Mouse (Mus musculus): ENCODE data around the gene Zdhhc19. TPM values are rescaled to one million over a fixed set of nuclear protein-coding genes. Genes with fewer than 3 reads are reported as not detected.

Gene Zdhhc19
- polyA plus RNA-seq, 1 experiment from 2014 or later = not detected

DNA sequence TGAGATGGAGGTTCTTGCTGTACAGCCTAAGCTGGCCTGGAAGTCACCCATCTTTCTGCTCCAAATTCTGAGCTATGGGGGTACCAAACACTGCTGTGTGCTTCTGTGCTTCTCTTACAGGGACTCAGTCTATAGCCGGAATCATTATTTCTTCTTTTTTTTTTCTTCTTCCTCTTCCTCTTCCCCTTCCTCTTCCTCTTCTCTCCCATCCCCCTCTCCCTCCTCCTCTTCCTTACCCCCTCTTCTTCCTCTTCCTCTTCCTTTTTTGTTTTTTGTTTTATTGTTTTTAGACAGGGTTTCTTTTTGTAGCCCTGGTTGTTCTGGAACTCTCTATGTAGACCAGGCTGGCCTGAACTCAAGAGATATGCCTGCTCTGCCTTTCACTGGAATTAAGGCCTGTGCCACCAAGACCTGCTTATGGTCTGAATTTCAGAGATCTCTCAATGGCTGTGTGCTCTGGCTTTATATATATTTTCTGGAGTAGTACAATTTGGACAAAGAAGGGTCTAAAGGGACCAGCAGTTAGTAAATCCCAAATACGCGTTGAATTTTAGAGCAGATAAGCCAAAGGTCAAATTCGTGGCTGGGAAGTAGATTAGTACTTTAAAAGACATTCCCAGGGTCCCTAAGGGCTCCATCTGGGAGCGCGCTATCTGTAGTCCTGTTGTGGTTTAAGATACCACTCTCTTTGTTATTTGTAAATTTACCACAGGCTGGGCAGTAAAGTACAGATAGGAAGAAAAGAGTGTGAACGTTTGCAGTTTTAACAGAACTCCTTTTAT, 111.7 kb downstream of the Zdhhc19 start:
- Histone ChIP-seq H3K27me3 (ENCODE audit: control insufficient read depth, insufficient read depth, low read length) (no peaks in the 10 kb centered on the region), H3K9ac (ENCODE audit: low read length) (no peak overlapping the region; the same call in 1 of the 2 replicates), H3K4me2 (peak overlapping the region; percentile 62), H3K4me3 (ENCODE audit: low read depth, low read length) (no peak overlapping the region), H3K27ac (ENCODE audit: low read depth, low read length) (no peak overlapping the region), H3K9me3 (ENCODE audit: control insufficient read depth, low read length) (no peaks in the 10 kb centered on the region), H3K36me3 (ENCODE audit: control insufficient read depth, insufficient read depth, low read length) (no peaks in the 10 kb centered on the region), H3K4me1 (ENCODE audit: control insufficient read depth, insufficient read depth, low read length) (peaks cover 7% of the 10 kb centered on the region)
- WGBS = 63% methylated on average over 7 of the region's 7 CpGs
- DNase-seq (ENCODE audit: low spot score, missing footprints) (peak; percentile 89), ATAC-seq (ENCODE audit: low FRiP score) (no peak)

DNA sequence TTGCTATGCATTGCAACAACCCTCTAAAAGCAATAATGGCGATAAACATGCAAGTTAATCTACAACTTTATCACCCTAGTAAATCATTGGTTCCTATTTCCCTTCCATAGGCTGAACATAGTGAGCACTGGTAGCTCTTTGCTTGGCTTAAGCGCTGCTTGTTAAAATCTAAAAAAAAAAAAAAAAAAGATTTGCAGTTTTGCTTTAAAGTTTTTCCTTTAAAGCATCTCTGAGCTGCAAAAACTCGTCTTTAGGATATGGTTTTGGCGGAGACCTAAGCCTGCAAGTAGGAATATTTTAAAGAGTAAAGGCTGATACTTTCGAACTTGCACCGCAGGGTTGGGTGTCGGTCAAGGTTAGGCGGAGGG, 112.3 kb downstream of the Zdhhc19 start:
- H3K9ac ChIP-seq (ENCODE audit: low read length) = no peak overlapping the region; the same call in 1 of the 2 replicates
- WGBS = 13% methylated on average over 8 of the region's 8 CpGs
- DNase-seq (ENCODE audit: low spot score, missing footprints) = no peak
- H3K4me3 ChIP-seq (ENCODE audit: low read depth, low read length) = peak overlapping the region; percentile 72
- H3K36me3 ChIP-seq (ENCODE audit: control insufficient read depth, insufficient read depth, low read length) = no peaks in the 10 kb centered on the region
- peak overlapping the region; percentile 62 for H3K4me2 ChIP-seq
- H3K4me1 ChIP-seq (ENCODE audit: control insufficient read depth, insufficient read depth, low read length) = peaks cover 7% of the 10 kb centered on the region
- no peak overlapping the region for H3K27ac ChIP-seq (ENCODE audit: low read depth, low read length)
- H3K9me3 ChIP-seq (ENCODE audit: control insufficient read depth, low read length) = no peaks in the 10 kb centered on the region
- ATAC-seq (ENCODE audit: low FRiP score) = peak; percentile 1; the same call in 1 of the 2 replicates
- H3K27me3 ChIP-seq (ENCODE audit: control insufficient read depth, insufficient read depth, low read length) = no peaks in the 10 kb centered on the region

DNA sequence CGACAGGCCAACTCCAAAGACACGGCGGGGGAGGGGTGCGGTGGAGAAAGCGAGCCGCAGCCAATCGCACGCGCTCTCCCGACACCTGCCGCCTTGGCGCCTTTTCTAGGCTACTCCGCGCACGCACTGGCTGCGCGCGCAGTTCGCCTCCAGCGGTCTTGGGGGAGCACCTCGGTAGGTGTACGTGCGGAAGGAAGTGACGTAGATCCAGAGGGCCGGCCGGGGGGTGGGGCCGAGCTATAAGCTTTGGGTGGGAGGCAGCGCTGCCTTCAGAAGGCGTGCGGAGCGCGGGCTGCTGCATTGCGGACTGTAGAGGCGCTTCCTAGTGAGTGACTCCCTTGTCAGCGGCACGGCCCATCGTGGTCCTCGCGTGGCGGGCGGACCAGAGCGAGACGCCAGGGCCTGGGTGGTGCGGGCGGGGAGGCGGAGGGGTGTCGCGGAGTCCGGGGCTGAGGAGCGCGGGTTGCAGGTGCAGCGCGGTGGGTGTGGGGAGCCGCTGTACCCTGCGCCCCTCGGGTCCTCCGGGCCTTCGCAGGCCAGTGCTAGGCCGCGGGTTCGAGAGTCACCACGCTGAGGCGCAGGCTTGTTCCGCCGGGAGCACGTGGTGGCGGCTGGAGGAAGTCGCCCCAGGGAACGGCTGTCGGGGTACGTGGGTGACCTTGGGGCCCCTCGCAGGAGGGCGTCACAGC, 112.8 kb downstream of the Zdhhc19 start, which contains the start of gene Tfrc:
Gene Tfrc, plus strand, starts transcription at position 209 of the 689 bp plus-strand sequence.
- H3K27me3 ChIP-seq (ENCODE audit: control insufficient read depth, insufficient read depth, low read length) = no peaks in the 10 kb centered on the region
- ATAC-seq (ENCODE audit: low FRiP score) = peak; percentile 97
- H3K36me3 ChIP-seq (ENCODE audit: control insufficient read depth, insufficient read depth, low read length) = no peaks in the 10 kb centered on the region

GRCm38 (mm10) chr16:32609401-32609779, 113.3 kb downstream of the Zdhhc19 start:
- WGBS = under 1% methylated on average over 14 of the region's 14 CpGs
- peak overlapping the region; percentile 62 for H3K4me2 ChIP-seq

More for the DNA sequence above, 112.8 kb downstream of the Zdhhc19 start, which contains the start of gene Tfrc:
- Histone ChIP-seq H3K9me3 (ENCODE audit: control insufficient read depth, low read length) (no peaks in the 10 kb centered on the region), H3K4me1 (ENCODE audit: control insufficient read depth, insufficient read depth, low read length) (peaks cover 7% of the 10 kb centered on the region), H3K4me3 (ENCODE audit: low read depth, low read length) (peak within 1 kb of the TSS; percentile 72), H3K9ac (ENCODE audit: low read length) (peak within 1 kb of the TSS; percentile 86), H3K27ac (ENCODE audit: low read depth, low read length) (peak within 1 kb of the TSS; percentile 87), H3K4me2 (peak within 1 kb of the TSS; percentile 62)
- peak; percentile 100 for DNase-seq (ENCODE audit: low spot score, missing footprints)
- WGBS = under 1% methylated on average over 72 of the region's 73 CpGs

DNA sequence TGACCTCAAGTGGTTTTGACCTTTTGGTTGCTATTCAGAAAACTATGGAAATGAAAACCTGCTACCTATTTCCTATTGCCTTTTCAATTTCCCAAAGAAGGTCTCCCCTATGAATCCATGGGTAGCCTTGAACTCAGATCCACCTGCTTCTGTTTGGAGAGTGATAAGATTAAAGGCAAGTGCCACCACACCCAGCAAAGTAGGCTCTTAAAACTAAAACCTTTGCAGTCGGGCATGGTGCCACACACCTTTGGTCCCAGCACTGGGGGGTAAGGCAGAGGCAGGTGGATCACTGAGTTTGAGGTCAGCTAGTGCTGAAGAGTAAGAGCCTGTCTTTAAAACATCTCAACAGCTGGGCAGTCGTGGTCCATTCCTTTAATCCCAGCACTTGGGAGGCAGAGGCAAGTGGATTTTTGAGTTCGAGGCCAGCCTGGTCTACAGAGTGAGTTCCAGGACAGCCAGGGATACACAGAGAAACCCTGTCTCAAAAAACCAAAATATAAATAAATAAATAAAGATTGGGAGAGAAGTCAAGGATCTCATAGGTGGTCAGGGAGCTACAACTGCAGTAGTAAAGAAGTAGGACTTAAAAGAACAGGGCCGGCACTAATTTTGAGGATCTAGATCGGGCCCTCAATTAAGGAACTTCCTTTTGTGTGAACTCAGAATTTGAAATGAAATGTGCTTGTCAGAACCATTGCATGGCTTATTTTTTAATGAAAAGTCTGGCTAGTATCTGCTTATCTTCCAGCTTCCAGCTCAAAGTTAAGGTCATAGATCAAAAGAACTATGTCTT, 114.6 kb downstream of the Zdhhc19 start:
- peak overlapping the region; percentile 62 for H3K4me2 ChIP-seq
- H3K4me3 ChIP-seq (ENCODE audit: low read depth, low read length) = peak overlapping the region; percentile 72
- peaks cover 7% of the 10 kb centered on the region for H3K4me1 ChIP-seq (ENCODE audit: control insufficient read depth, insufficient read depth, low read length)
- DNase-seq (ENCODE audit: low spot score, missing footprints) = no peak
- no peak for ATAC-seq (ENCODE audit: low FRiP score)
- H3K9ac ChIP-seq (ENCODE audit: low read length) = no peak overlapping the region
- H3K27ac ChIP-seq (ENCODE audit: low read depth, low read length) = no peak overlapping the region
- no peaks in the 10 kb centered on the region for H3K9me3 ChIP-seq (ENCODE audit: control insufficient read depth, low read length)
- no peaks in the 10 kb centered on the region for H3K27me3 ChIP-seq (ENCODE audit: control insufficient read depth, insufficient read depth, low read length)
- H3K36me3 ChIP-seq (ENCODE audit: control insufficient read depth, insufficient read depth, low read length) = no peaks in the 10 kb centered on the region; the same call in 1 of the 2 replicates
- whole genome bisulfite sequencing = 77% methylated on average over 5 of the region's 5 CpGs

More at GRCm38 (mm10) chr16:32609401-32609779, 113.3 kb downstream of the Zdhhc19 start:
- no peaks in the 10 kb centered on the region for H3K9me3 ChIP-seq (ENCODE audit: control insufficient read depth, low read length)
- DNase-seq (ENCODE audit: low spot score, missing footprints) = no peak
- no peak for ATAC-seq (ENCODE audit: low FRiP score)
- H3K27ac ChIP-seq (ENCODE audit: low read depth, low read length) = peak overlapping the region; percentile 87
- H3K4me1 ChIP-seq (ENCODE audit: control insufficient read depth, insufficient read depth, low read length) = peaks cover 7% of the 10 kb centered on the region
- H3K27me3 ChIP-seq (ENCODE audit: control insufficient read depth, insufficient read depth, low read length) = no peaks in the 10 kb centered on the region
- H3K4me3 ChIP-seq (ENCODE audit: low read depth, low read length) = peak overlapping the region; percentile 72
- H3K9ac ChIP-seq (ENCODE audit: low read length) = peak overlapping the region; percentile 86
- H3K36me3 ChIP-seq (ENCODE audit: control insufficient read depth, insufficient read depth, low read length) = no peaks in the 10 kb centered on the region; the same call in 1 of the 2 replicates

Other genes with a start within 250 kb of the Zdhhc19 start
- gene Fbxo45, start 249.1 kb upstream of the Zdhhc19 start, polyA plus RNA-seq (2014; fragmentation: Nextera tagmentation; extraction: Ambion mirVana) = 22.1 and 22.8 TPM in 2 replicates
- gene Wdr53, start 249.0 kb upstream of the Zdhhc19 start, polyA plus RNA-seq (2014; fragmentation: Nextera tagmentation; extraction: Ambion mirVana) = 16.4 and 19.0 TPM in 2 replicates
- not detected in 2 replicates for gene Smco1, start 224.8 kb upstream of the Zdhhc19 start, polyA plus RNA-seq (2014; fragmentation: Nextera tagmentation; extraction: Ambion mirVana)
- gene Rnf168, start 218.8 kb upstream of the Zdhhc19 start, polyA plus RNA-seq (2014; fragmentation: Nextera tagmentation; extraction: Ambion mirVana) = 23.9 and 25.0 TPM in 2 replicates
- gene Ubxn7, start 164.0 kb upstream of the Zdhhc19 start, polyA plus RNA-seq (2014; fragmentation: Nextera tagmentation; extraction: Ambion mirVana) = 25.2 and 28.6 TPM in 2 replicates
- not detected in 2 replicates for gene Tm4sf19, start 95.8 kb upstream of the Zdhhc19 start, polyA plus RNA-seq (2014; fragmentation: Nextera tagmentation; extraction: Ambion mirVana)
- 31.1 and 32.7 TPM in 2 replicates for gene Tctex1d2, start 76.6 kb upstream of the Zdhhc19 start, polyA plus RNA-seq (2014; fragmentation: Nextera tagmentation; extraction: Ambion mirVana)
- gene Pcyt1a, start 65.3 kb upstream of the Zdhhc19 start, polyA plus RNA-seq (2014; fragmentation: Nextera tagmentation; extraction: Ambion mirVana) = 41.6 and 42.3 TPM in 2 replicates
- gene Slc51a, start 8.4 kb upstream of the Zdhhc19 start, polyA plus RNA-seq (2014; fragmentation: Nextera tagmentation; extraction: Ambion mirVana) = 0.26 and 0.36 TPM in 2 replicates
- 87.1 and 89.3 TPM in 2 replicates for gene Tfrc, start 112.7 kb downstream of the Zdhhc19 start, polyA plus RNA-seq (2014; fragmentation: Nextera tagmentation; extraction: Ambion mirVana)
- 6.1 and 6.6 TPM in 2 replicates for gene Tnk2, start 147.6 kb downstream of the Zdhhc19 start, polyA plus RNA-seq (2014; fragmentation: Nextera tagmentation; extraction: Ambion mirVana)
- gene Muc4, start 239.6 kb downstream of the Zdhhc19 start, polyA plus RNA-seq (2014; fragmentation: Nextera tagmentation; extraction: Ambion mirVana) = 0.19 and 0.29 TPM in 2 replicates